ENCODE assay signal across 22 mouse cellular contexts in the genomic region with DNA sequence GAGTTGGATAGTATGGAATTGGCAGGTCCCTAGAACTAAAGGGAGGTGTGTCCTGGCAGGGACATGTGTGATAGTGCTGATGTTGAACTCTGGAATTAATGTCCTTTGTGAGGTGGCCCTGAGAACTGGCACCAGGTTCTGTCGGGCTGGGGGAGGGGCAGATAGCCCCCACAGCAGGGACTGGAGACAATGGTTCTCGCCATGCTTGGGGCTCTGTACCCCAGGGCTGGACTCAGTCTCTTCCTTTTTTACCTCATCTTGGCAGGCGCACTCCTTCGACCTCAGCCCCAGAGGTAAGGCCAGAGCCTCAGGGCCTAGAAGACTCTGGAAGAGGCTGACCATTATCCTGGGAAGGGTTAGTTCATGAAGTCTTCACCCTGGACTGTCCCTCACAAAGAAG. TPM values are rescaled to one million over a fixed set of nuclear protein-coding genes. Genes with fewer than 3 reads are reported as not detected.
A peak's percentile ranks its signal among the peaks of the same experiment; 100 is the strongest.
DNase-seq lines count a peak whose midpoint lies in the region; TF ChIP-seq lines count a peak whose summit lies in the region.
"Had no signal": no experiment of that assay in that cellular context is flagged by ENCODE, and none has a peak within 500 bp of the region (broad histone marks: within the 10 kb centered on the region; RNA-seq: fewer than 3 reads in every experiment).

No protein-coding gene starts in this region.

- TF ChIP-seq CTCF in gastrocnemius, adult 2 months (IDR thresholded peaks at IDR 0.05) = no peak
- no peak for TF ChIP-seq CTCF in testis, adult 2 months (IDR thresholded peaks at IDR 0.05; ENCODE audit: control insufficient read depth, insufficient read depth, insufficient replicate concordance, low read depth, low read length)

- H3K4me3 ChIP-seq in gastrocnemius, adult 2 months = no peak overlapping the region
- H3K4me3 ChIP-seq in testis, adult 2 months (ENCODE audit: control insufficient read depth, low read depth, low read length) = peak overlapping the region; percentile 78
- H3K4me3 ChIP-seq: embryonic facial prominence, embryonic 10.5 days; embryonic facial prominence, embryonic 12.5 days; forebrain, embryonic 13.5 days; forebrain, embryonic 15.5 days had no signal

- no peaks in the 10 kb centered on the region; the same call in 1 of the 2 replicates for H3K36me3 ChIP-seq in testis, adult 2 months (ENCODE audit: control insufficient read depth, insufficient read depth, low read length)

- peak; percentile 72; the same call in 1 of the 2 replicates for TF ChIP-seq POLR2A in testis, adult 2 months (IDR thresholded peaks at IDR 0.05; ENCODE audit: control insufficient read depth, low read depth, low read length)

- no peaks in the 10 kb centered on the region for H3K4me1 ChIP-seq in testis, adult 2 months (ENCODE audit: control insufficient read depth, insufficient read depth, low read length)

- intact Hi-C loops in gastrocnemius, adult 2 months (cut with DNase I) = no loop called here

- H3K27me3 ChIP-seq in testis, adult 2 months (ENCODE audit: control insufficient read depth, insufficient read depth, low read length) = no peaks in the 10 kb centered on the region
- H3K27me3 ChIP-seq: CH12.LX; embryonic facial prominence, embryonic 12.5 days; forebrain, embryonic 13.5 days; forebrain, embryonic 15.5 days; Patski had no signal

- peak overlapping the region; percentile 35; the same call in 1 of the 2 replicates for H3K27ac ChIP-seq in gastrocnemius, adult 2 months
- peak overlapping the region; percentile 46 for H3K27ac ChIP-seq in testis, adult 2 months (ENCODE audit: control insufficient read depth, insufficient read depth, low read depth, low read length)
- H3K27ac ChIP-seq: embryonic facial prominence, embryonic 10.5 days; embryonic facial prominence, embryonic 12.5 days; forebrain, embryonic 13.5 days; forebrain, embryonic 15.5 days had no signal

- DNase-seq in cerebellum, adult 11-12 months = peak; percentile 56
- no peak for DNase-seq in cerebellum, adult 9-10 months
- DNase-seq in cerebellum, adult 9-11 months = peak; percentile 63
- DNase-seq in cerebellum, adult 8-10 months = no peak
- DNase-seq in gastrocnemius, adult 2 months = no peak
- no peak for DNase-seq in gastrocnemius, postnatal 25 days
- no peak for DNase-seq in testis, postnatal 10 days (ENCODE audit: low spot score)
- DNase-seq: adrenal gland, adult 8-10 months; adrenal gland, postnatal 14 days; adrenal gland, postnatal 36 days; B cell, adult 2 months; forebrain, postnatal 0 days had no signal

RNA-seq across cellular contexts. Expression of gene 1700029I15Rik, which starts 0.4 kb away (rescaled TPM):
- 1 to 10 TPM in 1 of 2 experiments, under 1 TPM in 1; 0.69 to 1.1 TPM for total RNA-seq in gastrocnemius, adult 2 months (2021)
- total RNA-seq in gastrocnemius, postnatal 25 days (2021) = 1 to 10 TPM in 1 of 2 experiments, under 1 TPM in 1; 0.87 to 1.0 TPM
- polyA plus RNA-seq in testis, adult 2 months (2012; rRNA removed) = 565 and 772 TPM in 2 replicates

RNA-seq across cellular contexts. Expression of gene Large2, which starts 8.1 kb away (rescaled TPM):
- total RNA-seq in gastrocnemius, adult 2 months (2021) = under 1 TPM in 1 of 2 experiments, not detected in 1; 0.64 TPM
- under 1 TPM; 0.54 to 0.88 TPM for total RNA-seq in gastrocnemius, postnatal 25 days (2021)
- 11.2 and 11.8 TPM in 2 replicates for polyA plus RNA-seq in testis, adult 2 months (2012; rRNA removed)
- polyA plus RNA-seq: activated CD4-positive, CD25-positive, alpha-beta regulatory T cell, adult 4 months; CD4-positive, CD25-positive, alpha-beta regulatory T cell, adult 4 months; G1E had no signal

RNA-seq across cellular contexts. Expression of gene Pex16, which starts 8.3 kb away (rescaled TPM):
- 10 to 100 TPM; 15.9 to 19.5 TPM for total RNA-seq in gastrocnemius, adult 2 months (2021)
- 10 to 100 TPM; 16.7 to 18.9 TPM for total RNA-seq in gastrocnemius, postnatal 25 days (2021)
- 89.9 and 91.5 TPM in 2 replicates for polyA plus RNA-seq in testis, adult 2 months (2012; rRNA removed)

RNA-seq across cellular contexts. Expression of gene Mapk8ip1, which starts 18.3 kb away (rescaled TPM):
- total RNA-seq in gastrocnemius, adult 2 months (2021) = 1 to 10 TPM; 3.0 to 3.9 TPM
- 1 to 10 TPM; 7.9 to 9.2 TPM for total RNA-seq in gastrocnemius, postnatal 25 days (2021)
- 23.2 and 28.4 TPM in 2 replicates for polyA plus RNA-seq in testis, adult 2 months (2012; rRNA removed)

RNA-seq across cellular contexts. Expression of gene Cry2, which starts 51.1 kb away (rescaled TPM):
- total RNA-seq in gastrocnemius, adult 2 months (2021) = 10 to 100 TPM; 12.5 to 26.8 TPM
- 10 to 100 TPM; 11.9 to 19.8 TPM for total RNA-seq in gastrocnemius, postnatal 25 days (2021)
- polyA plus RNA-seq in testis, adult 2 months (2012; rRNA removed) = 20.4 and 22.0 TPM in 2 replicates

Comparison
In these comparisons a context has a peak if more than half of its experiments do, and no peak if none do; other contexts are left out.
1. DNase-seq: peak in cerebellum, adult 11-12 months (single experiment) and cerebellum, adult 9-11 months (single experiment); none in cerebellum, adult 9-10 months (single experiment), cerebellum, adult 8-10 months (single experiment), gastrocnemius, adult 2 months (single experiment), gastrocnemius, postnatal 25 days (single experiment) and testis, postnatal 10 days (single experiment).